Mouse (Mus musculus) T-helper 2 cell (primary cell): ENCODE data around the gene Ifi205.

Source experiments
- in situ Hi-C: fragments of 300-600 bp; cut with MboI, MseI; formaldehyde crosslinking; loops from one replicate; pipeline ENCODE4 v1.15.1; 2025; ENCODE audit warnings: high pct_unique_total_duplicates

The Ifi205 gene

DNA sequence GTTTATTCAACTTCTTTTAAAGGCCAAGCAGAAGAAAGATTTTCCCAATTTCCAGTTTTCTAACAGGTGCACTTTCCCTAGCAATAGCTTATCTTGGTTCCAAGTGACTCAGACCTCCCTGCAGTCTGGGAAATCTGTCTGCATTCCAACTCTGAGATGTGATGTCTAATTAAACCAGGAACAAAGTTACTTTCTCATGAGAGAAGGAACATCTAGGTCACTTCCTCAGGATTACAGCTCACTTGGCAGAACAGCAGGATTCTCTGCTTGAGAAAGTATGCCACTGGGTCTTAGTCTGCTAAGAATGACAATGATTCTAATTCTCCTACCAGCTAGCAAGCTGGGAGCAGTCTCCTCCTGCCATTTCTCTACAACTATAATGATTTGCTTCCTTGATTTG, 58.5 kb downstream of the Ifi205 start:
- in situ Hi-C loops = no loop called here
